Mouse (Mus musculus) myocyte (in vitro differentiated cells): ENCODE data around the gene Ube2ql1.

Source experiments
- E2F4 ChIP-seq: IDR thresholded peaks from one replicate; pipeline ENCODE4 v1.6.1; 2011; ENCODE audit warnings: mild to moderate bottlenecking, control low read depth, moderate library complexity; ENCODE audit not compliant: insufficient read depth
- MAX ChIP-seq: IDR thresholded peaks from one replicate; pipeline ENCODE4 v1.6.1; 2011; ENCODE audit warnings: low read depth, mild to moderate bottlenecking, control low read depth
- MYOG ChIP-seq, 3 experiments: IDR thresholded peaks; one replicate each; pipeline ENCODE4 v1.6.1; 2011; ENCODE audit warnings: control low read depth in 2 of 3, low read depth in 2 of 3, mild to moderate bottlenecking in 2 of 3; ENCODE audit not compliant: insufficient read length in 2 of 3, control insufficient read depth in 1 of 3, insufficient read depth in 1 of 3
- POLR2A ChIP-seq: IDR thresholded peaks from one replicate; pipeline ENCODE4 v1.6.1; 2011; ENCODE audit warnings: low read depth, mild to moderate bottlenecking, control low read depth, moderate library complexity; ENCODE audit not compliant: insufficient read length
- POLR2AphosphoS2 ChIP-seq: IDR thresholded peaks from one replicate; pipeline ENCODE4 v1.6.1; 2011; ENCODE audit warnings: low read depth, control low read depth; ENCODE audit not compliant: insufficient read length
- TCF12 ChIP-seq: IDR thresholded peaks from one replicate; pipeline ENCODE4 v1.6.1; 2011; ENCODE audit warnings: mild to moderate bottlenecking, control low read depth; ENCODE audit not compliant: poor library complexity, insufficient read depth, severe bottlenecking
- TCF3 ChIP-seq: IDR thresholded peaks from one replicate; pipeline ENCODE4 v1.6.1; 2011; ENCODE audit warnings: low read depth, control low read depth; ENCODE audit not compliant: insufficient read length
- USF1 ChIP-seq: IDR thresholded peaks from one replicate; pipeline ENCODE4 v1.6.1; 2011; ENCODE audit warnings: low read depth, mild to moderate bottlenecking, control low read depth, moderate library complexity

DNA sequence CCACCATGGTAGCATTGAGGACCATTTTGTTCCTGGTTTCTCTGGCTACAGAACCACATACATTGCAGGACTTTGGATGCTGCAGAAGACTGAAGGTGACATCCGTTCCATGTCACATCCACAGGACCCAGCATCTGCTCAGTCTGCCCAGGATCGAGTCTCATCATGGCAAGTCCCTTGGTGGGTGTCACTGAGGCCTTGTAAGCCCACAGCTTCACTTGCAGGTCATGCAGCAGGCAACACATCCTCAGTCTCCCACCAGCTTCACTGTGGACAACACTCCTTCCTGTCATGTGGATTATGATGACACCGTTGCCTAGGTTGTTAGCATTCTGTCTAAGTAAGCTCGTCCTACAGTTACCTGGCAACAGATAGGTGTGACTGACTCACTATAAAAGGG is 32.7 kb upstream of the Ube2ql1 start:
- no peak for TF ChIP-seq POLR2A
- no peak for TF ChIP-seq TCF3
- TF ChIP-seq MAX = no peak
- TF ChIP-seq POLR2AphosphoS2 = no peak
- no peak for TF ChIP-seq E2F4
- TF ChIP-seq MYOG (IDR thresholded peaks at IDR 0.05; ENCODE audit: control insufficient read depth in 1 of 3, insufficient read depth in 1 of 3, insufficient read length in 2 of 3, low read depth in 2 of 3) = no peak
- TF ChIP-seq TCF12 = no peak
- TF ChIP-seq USF1 = no peak
